Mouse (Mus musculus): ENCODE data around the gene Clip2. TPM values are rescaled to one million over a fixed set of nuclear protein-coding genes. Genes with fewer than 3 reads are reported as not detected.
A peak's percentile ranks its signal among the peaks of the same experiment; 100 is the strongest.

The Clip2 gene
- polyA plus RNA-seq, 1 experiment from 2014 or later: 11.2 TPM

GRCm38 (mm10) chr5:134577534-134577933, 25.3 kb upstream of the Clip2 start:
- H3K27me3 ChIP-seq (replicated peaks): no peaks in the 10 kb centered on the region
- H3K36me3 ChIP-seq: no peaks in the 10 kb centered on the region
- WGBS: 90% methylated on average over 7 of the region's 7 CpGs
- no peaks in the 10 kb centered on the region for H3K9me3 ChIP-seq
- H3K27ac ChIP-seq: no peak overlapping the region
- no peak overlapping the region for H3K4me3 ChIP-seq
- ATAC-seq (ENCODE audit: low FRiP score, low read depth): no peak
- peaks cover 4% of the 10 kb centered on the region for H3K4me1 ChIP-seq
- no peak overlapping the region for H3K9ac ChIP-seq
- H3K4me2 ChIP-seq (replicated peaks): no peak overlapping the region

- Histone ChIP-seq H3K4me1 (peaks cover 11% of the 10 kb centered on the region), H3K36me3 (no peaks in the 10 kb centered on the region), H3K4me2 (replicated peaks) (no peak overlapping the region), H3K9ac (no peak overlapping the region), H3K27ac (no peak overlapping the region), H3K9me3 (no peaks in the 10 kb centered on the region), H3K27me3 (replicated peaks) (no peaks in the 10 kb centered on the region), H3K4me3 (no peak overlapping the region)
- ATAC-seq (ENCODE audit: low FRiP score, low read depth): no peak
- WGBS: 82% methylated on average over 14 of the region's 14 CpGs
Measured at GRCm38 (mm10) chr5:134576517-134577220, 24.4 kb upstream of the Clip2 start.

- peaks cover 11% of the 10 kb centered on the region for H3K4me1 ChIP-seq
- H3K4me2 ChIP-seq (replicated peaks): no peak overlapping the region
- no peak overlapping the region for H3K9ac ChIP-seq
- no peak overlapping the region for H3K4me3 ChIP-seq
- no peak overlapping the region for H3K27ac ChIP-seq
- no peaks in the 10 kb centered on the region for H3K27me3 ChIP-seq (replicated peaks)
- ATAC-seq (ENCODE audit: low FRiP score, low read depth): no peak
- H3K9me3 ChIP-seq: 0 out of 2 replicates have a peak, but pooled peaks cover 3% of the 10 kb centered on the region
- WGBS: 95% methylated on average over 5 of the region's 5 CpGs
- no peaks in the 10 kb centered on the region for H3K36me3 ChIP-seq
Measured at GRCm38 (mm10) chr5:134575833-134576232, 23.6 kb upstream of the Clip2 start.

- WGBS: 43% methylated on average over 10 of the region's 10 CpGs
- Histone ChIP-seq H3K9me3 (0 out of 2 replicates have a peak, but pooled peaks cover 5% of the 10 kb centered on the region), H3K36me3 (no peaks in the 10 kb centered on the region), H3K27ac (no peak overlapping the region), H3K27me3 (replicated peaks) (no peaks in the 10 kb centered on the region), H3K4me1 (peaks cover 11% of the 10 kb centered on the region), H3K9ac (no peak overlapping the region), H3K4me2 (replicated peaks) (peak overlapping the region; percentile 73), H3K4me3 (peak overlapping the region; percentile 44; the same call in 1 of the 2 replicates)
- no peak for ATAC-seq (ENCODE audit: low FRiP score, low read depth)
Measured at GRCm38 (mm10) chr5:134572508-134573214, 20.4 kb upstream of the Clip2 start.

- 3% methylated on average over 23 of the region's 23 CpGs for WGBS
- Histone ChIP-seq H3K27ac (no peak overlapping the region), H3K4me3 (peak overlapping the region; percentile 44), H3K36me3 (no peaks in the 10 kb centered on the region), H3K9ac (peak overlapping the region; percentile 64), H3K4me2 (replicated peaks) (peak overlapping the region; percentile 73), H3K9me3 (0 out of 2 replicates have a peak, but pooled peaks cover 5% of the 10 kb centered on the region), H3K4me1 (peaks cover 11% of the 10 kb centered on the region), H3K27me3 (replicated peaks) (no peaks in the 10 kb centered on the region)
- 0 out of 2 replicates have a peak, but pooled peaks have one; percentile 37 for ATAC-seq (ENCODE audit: low FRiP score, low read depth)
Measured at GRCm38 (mm10) chr5:134571730-134572507, 19.7 kb upstream of the Clip2 start.

- H3K9me3 ChIP-seq: 0 out of 2 replicates have a peak, but pooled peaks cover 5% of the 10 kb centered on the region
- H3K4me1 ChIP-seq: peaks cover 11% of the 10 kb centered on the region
- no peak overlapping the region for H3K9ac ChIP-seq
- H3K4me3 ChIP-seq: no peak overlapping the region
- no peaks in the 10 kb centered on the region for H3K27me3 ChIP-seq (replicated peaks)
- no peak overlapping the region for H3K27ac ChIP-seq
- ATAC-seq (ENCODE audit: low FRiP score, low read depth): no peak
- no peaks in the 10 kb centered on the region for H3K36me3 ChIP-seq
- no peak overlapping the region for H3K4me2 ChIP-seq (replicated peaks)
- 69% methylated on average over 8 of the region's 8 CpGs for WGBS
Measured at GRCm38 (mm10) chr5:134568964-134569491, 16.8 kb upstream of the Clip2 start.

GRCm38 (mm10) chr5:134568030-134568429, 15.8 kb upstream of the Clip2 start:
- WGBS: 73% methylated on average over 3 of the region's 3 CpGs
- Histone ChIP-seq H3K9me3 (0 out of 2 replicates have a peak, but pooled peaks cover 5% of the 10 kb centered on the region), H3K36me3 (no peaks in the 10 kb centered on the region), H3K9ac (no peak overlapping the region), H3K27me3 (replicated peaks) (no peaks in the 10 kb centered on the region), H3K4me2 (replicated peaks) (no peak overlapping the region), H3K4me1 (peaks cover 11% of the 10 kb centered on the region), H3K27ac (no peak overlapping the region), H3K4me3 (no peak overlapping the region)
- ATAC-seq (ENCODE audit: low FRiP score, low read depth): no peak

GRCm38 (mm10) chr5:134567445-134567844, 15.2 kb upstream of the Clip2 start:
- Histone ChIP-seq H3K9me3 (0 out of 2 replicates have a peak, but pooled peaks cover 5% of the 10 kb centered on the region), H3K36me3 (no peaks in the 10 kb centered on the region), H3K9ac (no peak overlapping the region), H3K27ac (no peak overlapping the region), H3K4me3 (no peak overlapping the region), H3K27me3 (replicated peaks) (no peaks in the 10 kb centered on the region), H3K4me1 (peaks cover 6% of the 10 kb centered on the region), H3K4me2 (replicated peaks) (no peak overlapping the region)
- 89% methylated on average over 4 of the region's 4 CpGs for WGBS
- no peak for ATAC-seq (ENCODE audit: low FRiP score, low read depth)

GRCm38 (mm10) chr5:134565696-134566095, 13.5 kb upstream of the Clip2 start:
- Histone ChIP-seq H3K4me2 (replicated peaks) (no peak overlapping the region), H3K27me3 (replicated peaks) (no peaks in the 10 kb centered on the region), H3K9ac (no peak overlapping the region), H3K4me3 (no peak overlapping the region), H3K4me1 (no peaks in the 10 kb centered on the region), H3K36me3 (no peaks in the 10 kb centered on the region), H3K27ac (no peak overlapping the region), H3K9me3 (no peaks in the 10 kb centered on the region)
- 92% methylated on average over 6 of the region's 6 CpGs for WGBS
- ATAC-seq (ENCODE audit: low FRiP score, low read depth): no peak

GRCm38 (mm10) chr5:134564272-134564671, 12.0 kb upstream of the Clip2 start:
- Histone ChIP-seq H3K36me3 (no peaks in the 10 kb centered on the region), H3K27ac (no peak overlapping the region), H3K9me3 (no peaks in the 10 kb centered on the region), H3K4me3 (no peak overlapping the region), H3K9ac (no peak overlapping the region), H3K4me1 (no peaks in the 10 kb centered on the region), H3K27me3 (replicated peaks) (no peaks in the 10 kb centered on the region), H3K4me2 (replicated peaks) (no peak overlapping the region)
- ATAC-seq (ENCODE audit: low FRiP score, low read depth): no peak
- WGBS: 90% methylated on average over 2 of the region's 2 CpGs

- H3K36me3 ChIP-seq: no peaks in the 10 kb centered on the region
- no peak overlapping the region for H3K4me2 ChIP-seq (replicated peaks)
- 82% methylated on average over 16 of the region's 16 CpGs for WGBS
- no peak overlapping the region for H3K27ac ChIP-seq
- no peak for ATAC-seq (ENCODE audit: low FRiP score, low read depth)
- H3K27me3 ChIP-seq (replicated peaks): no peaks in the 10 kb centered on the region
- no peak overlapping the region for H3K4me3 ChIP-seq
- H3K4me1 ChIP-seq: peaks cover 5% of the 10 kb centered on the region
- no peak overlapping the region for H3K9ac ChIP-seq
- H3K9me3 ChIP-seq: no peaks in the 10 kb centered on the region
Measured at GRCm38 (mm10) chr5:134560450-134561171, 8.4 kb upstream of the Clip2 start.

Data from neural tube, embryonic 12.5 days (tissue).